Mouse (Mus musculus) megakaryocyte progenitor cell, adult 5-6 weeks (primary cell): ENCODE measurements at regions not wholly inside any gene's neighbourhood (a gene's known extent, or its start where the extent isn't known, plus 50 kb on each side); places are given as distances from the start of the nearest gene placed in this dataset.
A peak's percentile ranks its signal among the peaks of the same experiment; 100 is the strongest.

ENCODE experiments used
- ATAC-seq: replicated peaks from 2 replicates; pipeline ENCODE4 v1.8.0; 2016; ENCODE audit warnings: mild to moderate bottlenecking, moderate TSS enrichment, inconsistent platforms; ENCODE audit not compliant: poor library complexity

- no peak for ATAC-seq
Observed at GRCm38 (mm10) chrX:164878336-164878735, 101.8 kb downstream of the Mospd2 start.

DNA sequence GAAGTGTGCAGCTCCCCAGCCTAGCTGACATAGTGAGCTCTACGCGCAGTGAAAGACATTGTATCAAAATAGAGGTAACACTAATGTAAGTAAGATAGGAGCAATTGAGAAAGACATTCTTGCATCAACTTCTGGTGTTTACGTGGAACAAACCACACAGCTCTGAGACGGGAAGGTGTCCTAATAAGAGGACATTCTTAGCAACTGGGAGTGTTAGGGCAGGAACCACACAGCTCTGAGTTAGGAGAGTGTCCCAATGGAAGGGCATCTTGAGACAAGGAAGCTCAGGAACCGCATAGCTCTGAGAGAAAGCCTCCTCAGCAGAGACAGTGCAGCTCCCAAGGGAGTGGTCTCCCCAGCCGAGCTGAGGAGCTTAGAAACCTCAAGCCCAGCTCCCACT, 139.8 kb downstream of the Mospd2 start:
- ATAC-seq: peak; percentile 96

DNA sequence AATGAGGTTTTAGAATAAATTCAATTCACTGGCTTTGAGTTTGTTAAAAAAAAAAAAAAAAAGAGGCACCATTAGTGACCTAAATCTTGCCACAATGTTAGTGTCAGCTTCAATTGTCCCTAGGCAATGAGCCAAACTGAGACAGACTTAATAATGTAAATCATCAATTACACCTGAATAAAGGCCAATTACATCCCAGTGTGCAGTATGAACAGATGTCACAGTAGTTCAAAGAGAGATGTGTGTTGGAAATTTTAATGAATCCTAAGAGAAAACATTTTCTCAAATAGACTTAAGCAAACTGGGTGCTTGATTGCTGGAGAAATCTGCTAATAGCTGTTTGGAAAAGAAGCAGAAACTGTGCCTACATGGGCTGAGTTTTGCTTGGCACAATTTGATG, 159.3 kb downstream of the Mospd2 start:
- ATAC-seq: no peak

- ATAC-seq: peak; percentile 85
Observed at GRCm38 (mm10) chrX:164787293-164787692, 192.9 kb downstream of the Mospd2 start.

GRCm38 (mm10) chrX:164764919-164765318, 215.3 kb downstream of the Mospd2 start:
- ATAC-seq: no peak

DNA sequence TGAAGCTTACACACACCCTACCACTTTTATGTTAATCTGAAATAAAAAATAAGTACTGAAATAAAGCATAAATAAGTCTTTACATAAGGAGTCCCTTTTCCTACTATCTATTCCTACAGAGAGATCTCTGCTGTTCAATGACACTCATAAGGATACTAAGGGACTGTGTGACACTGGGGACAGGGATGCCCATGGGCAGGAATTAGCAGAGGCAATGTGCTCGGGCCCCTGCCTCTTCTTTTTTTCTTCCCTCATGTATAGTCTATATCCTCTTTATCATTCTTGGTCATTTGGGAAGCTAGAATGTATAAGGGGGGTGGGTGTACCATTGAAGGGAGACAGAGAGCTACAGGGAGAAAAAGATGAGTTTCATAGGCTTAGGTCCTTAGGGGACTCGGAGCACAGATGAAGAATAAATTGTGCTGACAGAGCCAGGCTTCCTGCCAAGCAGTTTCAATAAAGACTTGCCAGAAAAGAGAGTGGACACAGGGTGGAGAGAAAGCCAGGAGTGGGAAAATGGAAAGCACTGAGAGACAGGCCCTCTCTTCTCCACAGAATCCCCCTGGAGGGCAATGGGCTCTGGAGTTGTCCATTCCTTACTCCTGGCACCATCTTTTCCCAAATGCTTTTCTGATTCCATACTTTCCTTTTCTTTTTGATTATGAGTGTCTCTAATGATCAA, 216.3 kb downstream of the Mospd2 start:
- ATAC-seq: no peak

DNA sequence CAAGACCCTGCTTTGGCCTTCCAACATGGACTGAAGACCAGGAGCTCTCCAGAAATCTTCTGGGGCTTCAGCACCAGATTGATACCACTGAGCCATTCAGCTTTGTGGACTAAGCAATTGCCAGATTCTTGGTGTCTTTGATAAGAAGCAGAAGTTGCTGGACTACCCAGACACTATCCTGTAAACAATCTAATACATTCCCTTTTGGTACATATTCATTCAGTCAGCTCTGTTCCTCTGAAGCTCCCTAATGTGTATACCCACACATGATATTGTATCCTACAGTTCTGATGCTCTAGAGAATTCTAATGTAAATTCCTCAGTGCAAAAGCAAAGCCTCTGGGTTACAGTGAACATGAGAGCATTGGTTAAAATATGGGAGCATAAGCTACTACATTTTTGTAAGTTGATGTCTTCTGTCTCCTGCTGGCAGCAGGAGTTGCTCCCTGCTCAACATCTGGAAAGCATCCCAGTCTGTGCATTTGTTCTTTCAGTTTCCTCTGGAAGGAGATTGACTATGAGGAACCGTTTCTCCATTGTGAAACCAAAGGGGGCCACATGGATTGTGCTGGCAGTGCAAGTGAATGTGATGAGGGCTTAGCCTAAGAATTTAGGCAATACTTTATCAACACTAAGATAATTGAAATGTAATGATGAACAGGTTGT, 234.5 kb downstream of the Mospd2 start:
- no peak for ATAC-seq
